Mouse (Mus musculus) forebrain, embryonic 12.5 days (tissue): Measurements from ENCODE around the gene Rgs12. TPM values are rescaled to one million over a fixed set of nuclear protein-coding genes. Genes with fewer than 3 reads are reported as not detected.

Experiments used
- ATAC-seq: fragments of 200-750 bp; cut with Nextera tagmentation; 2 replicates; pipeline ENCODE4 v1.8.0; 2017; ENCODE audit warnings: moderate TSS enrichment; ENCODE audit not compliant: low FRiP score
- H3K27ac ChIP-seq: fragments of 300-500 bp; sonication (generic); 2 replicates; pipeline ENCODE4 v1.5.1; 2016; ENCODE audit warnings: mild to moderate bottlenecking
- H3K27me3 ChIP-seq: fragments of 300-500 bp; sonication (generic); 2 replicates; pipeline ENCODE4 v1.6.1; 2016; ENCODE audit warnings: mild to moderate bottlenecking
- H3K36me3 ChIP-seq: fragments of 300-500 bp; sonication (generic); replicated peaks from 2 replicates; pipeline ENCODE4 v1.6.1; 2016; ENCODE audit warnings: mild to moderate bottlenecking
- H3K4me1 ChIP-seq: fragments of 300-500 bp; sonication (generic); 2 replicates; pipeline ENCODE4 v1.6.1; 2016
- H3K4me2 ChIP-seq: fragments of 300-500 bp; sonication (generic); 2 replicates; pipeline ENCODE4 v1.6.1; 2016; ENCODE audit warnings: mild to moderate bottlenecking, moderate library complexity
- H3K4me3 ChIP-seq: fragments of 300-500 bp; sonication (generic); replicated peaks from 2 replicates; pipeline ENCODE4 v1.5.1; 2016; ENCODE audit warnings: mild to moderate bottlenecking
- H3K9ac ChIP-seq: fragments of 300-500 bp; sonication (generic); 2 replicates; pipeline ENCODE4 v1.6.1; 2016; ENCODE audit warnings: mild to moderate bottlenecking
- H3K9me3 ChIP-seq: fragments of 300-500 bp; sonication (generic); 2 replicates; pipeline ENCODE4 v1.6.1; 2016
- WGBS: fragments of 180-500 bp; shearing (Covaris S2); methylation state at CpG from one replicate; pipeline ENCODE4 v1.1.7; 2016; 5-methylcytosine and 5-hydroxymethylcytosine counted together
- polyA plus RNA-seq: library from polyadenylated mRNA; unstranded; fragments of >200 nt; fragmentation: Nextera tagmentation; extraction: Ambion mirVana; gene quantifications from 2 replicates; pipeline ENCODE4 v1.2.1, GENCODE M21; 2016

Rgs12 gene
- polyA plus RNA-seq, 1 experiment from 2014 or later: 75.4 TPM

GRCm38 (mm10) chr5:34999281-34999680, 50.0 kb downstream of the Rgs12 start:
- H3K4me1 ChIP-seq: peaks cover 9% of the 10 kb centered on the region; the same call in 1 of the 2 replicates
- 86% methylated on average over 6 of the region's 6 CpGs for WGBS
- no peaks in the 10 kb centered on the region for H3K9me3 ChIP-seq
- peaks cover 5% of the 10 kb centered on the region for H3K36me3 ChIP-seq
- no peaks in the 10 kb centered on the region for H3K27me3 ChIP-seq
- H3K4me2 ChIP-seq: no peak overlapping the region
- no peak overlapping the region for H3K4me3 ChIP-seq
- no peak overlapping the region for H3K9ac ChIP-seq
- ATAC-seq: no peak
- H3K27ac ChIP-seq: 0 out of 2 replicates have a peak overlapping the region, but pooled peaks have one; percentile 25

GRCm38 (mm10) chr5:35000323-35000722, 51.1 kb downstream of the Rgs12 start:
- no peaks in the 10 kb centered on the region for H3K27me3 ChIP-seq
- H3K4me1 ChIP-seq: peaks cover 9% of the 10 kb centered on the region; the same call in 1 of the 2 replicates
- no peak for ATAC-seq
- H3K9me3 ChIP-seq: no peaks in the 10 kb centered on the region
- H3K4me3 ChIP-seq: no peak overlapping the region
- no peak overlapping the region for H3K27ac ChIP-seq
- no peak overlapping the region for H3K9ac ChIP-seq
- peaks cover 15% of the 10 kb centered on the region for H3K36me3 ChIP-seq
- H3K4me2 ChIP-seq: no peak overlapping the region

- H3K27ac ChIP-seq: no peak overlapping the region
- WGBS: 73% methylated on average over 3 of the region's 3 CpGs
- no peak overlapping the region for H3K4me2 ChIP-seq
- H3K9me3 ChIP-seq: no peaks in the 10 kb centered on the region
- ATAC-seq: no peak
- H3K4me1 ChIP-seq: peaks cover 9% of the 10 kb centered on the region; the same call in 1 of the 2 replicates
- no peaks in the 10 kb centered on the region for H3K27me3 ChIP-seq
- H3K36me3 ChIP-seq: peaks cover 22% of the 10 kb centered on the region
- H3K9ac ChIP-seq: no peak overlapping the region
- no peak overlapping the region for H3K4me3 ChIP-seq
These were observed 51.9 kb downstream of the Rgs12 start for GRCm38 (mm10) chr5:35001144-35001543.

- ATAC-seq: no peak
- WGBS: 91% methylated on average over 7 of the region's 7 CpGs
- 0 out of 2 replicates have a peak overlapping the region, but pooled peaks have one; percentile 6 for H3K27ac ChIP-seq
These were observed 54.4 kb downstream of the Rgs12 start for GRCm38 (mm10) chr5:35003611-35004162.

GRCm38 (mm10) chr5:35004769-35005168, 55.5 kb downstream of the Rgs12 start:
- Histone ChIP-seq H3K27ac (no peak overlapping the region), H3K4me1 (no peaks in the 10 kb centered on the region), H3K9ac (no peak overlapping the region), H3K9me3 (no peaks in the 10 kb centered on the region), H3K4me2 (no peak overlapping the region), H3K4me3 (no peak overlapping the region), H3K36me3 (peaks cover 22% of the 10 kb centered on the region), H3K27me3 (no peaks in the 10 kb centered on the region)
- WGBS: 96% methylated on average over 2 of the region's 2 CpGs
- ATAC-seq: no peak

More at GRCm38 (mm10) chr5:35003611-35004162, 54.4 kb downstream of the Rgs12 start:
- Histone ChIP-seq H3K9me3 (no peaks in the 10 kb centered on the region), H3K9ac (no peak overlapping the region), H3K4me1 (peaks cover 2% of the 10 kb centered on the region; the same call in 1 of the 2 replicates), H3K4me2 (no peak overlapping the region), H3K4me3 (no peak overlapping the region), H3K27me3 (no peaks in the 10 kb centered on the region), H3K36me3 (peaks cover 22% of the 10 kb centered on the region)

- Histone ChIP-seq H3K9ac (no peak overlapping the region), H3K4me1 (no peaks in the 10 kb centered on the region), H3K4me2 (no peak overlapping the region), H3K4me3 (no peak overlapping the region), H3K27ac (no peak overlapping the region), H3K27me3 (no peaks in the 10 kb centered on the region), H3K36me3 (peaks cover 22% of the 10 kb centered on the region), H3K9me3 (no peaks in the 10 kb centered on the region)
- 95% methylated on average over 3 of the region's 3 CpGs for WGBS
- no peak for ATAC-seq
These were observed 56.4 kb downstream of the Rgs12 start for GRCm38 (mm10) chr5:35005659-35006058.

- H3K9ac ChIP-seq: no peak overlapping the region
- ATAC-seq: no peak
- peaks cover 25% of the 10 kb centered on the region for H3K36me3 ChIP-seq
- H3K4me1 ChIP-seq: no peaks in the 10 kb centered on the region
- H3K27ac ChIP-seq: no peak overlapping the region
- no peak overlapping the region for H3K4me3 ChIP-seq
- H3K27me3 ChIP-seq: no peaks in the 10 kb centered on the region
- no peaks in the 10 kb centered on the region for H3K9me3 ChIP-seq
- WGBS: 90% methylated on average over 2 of the region's 2 CpGs
- no peak overlapping the region for H3K4me2 ChIP-seq
These were observed 57.4 kb downstream of the Rgs12 start for GRCm38 (mm10) chr5:35006599-35006998.

- WGBS: 97% methylated on average over 4 of the region's 4 CpGs
- H3K9ac ChIP-seq: no peak overlapping the region
- no peak for ATAC-seq
- no peak overlapping the region for H3K27ac ChIP-seq
- peaks cover 28% of the 10 kb centered on the region for H3K36me3 ChIP-seq
- no peak overlapping the region for H3K4me2 ChIP-seq
- H3K4me3 ChIP-seq: no peak overlapping the region
- H3K27me3 ChIP-seq: no peaks in the 10 kb centered on the region
- H3K4me1 ChIP-seq: peaks cover 8% of the 10 kb centered on the region
- H3K9me3 ChIP-seq: no peaks in the 10 kb centered on the region
These were observed 59.9 kb downstream of the Rgs12 start for GRCm38 (mm10) chr5:35009163-35009562.

GRCm38 (mm10) chr5:35010656-35011055, 61.4 kb downstream of the Rgs12 start:
- Histone ChIP-seq H3K9ac (no peak overlapping the region), H3K36me3 (peaks cover 16% of the 10 kb centered on the region), H3K4me3 (no peak overlapping the region), H3K27me3 (no peaks in the 10 kb centered on the region), H3K9me3 (no peaks in the 10 kb centered on the region), H3K4me1 (peaks cover 12% of the 10 kb centered on the region), H3K4me2 (no peak overlapping the region), H3K27ac (no peak overlapping the region)
- no peak for ATAC-seq
- 85% methylated on average over 5 of the region's 5 CpGs for WGBS

GRCm38 (mm10) chr5:35011156-35011923, 62.1 kb downstream of the Rgs12 start:
- Histone ChIP-seq H3K36me3 (peaks cover 12% of the 10 kb centered on the region), H3K4me2 (no peak overlapping the region), H3K27ac (no peak overlapping the region), H3K27me3 (no peaks in the 10 kb centered on the region), H3K4me3 (no peak overlapping the region), H3K9me3 (no peaks in the 10 kb centered on the region), H3K4me1 (peaks cover 12% of the 10 kb centered on the region), H3K9ac (no peak overlapping the region)
- over 99% methylated on average over 6 of the region's 6 CpGs for WGBS
- ATAC-seq: no peak

- no peak overlapping the region for H3K4me2 ChIP-seq
- no peak overlapping the region for H3K9ac ChIP-seq
- H3K36me3 ChIP-seq: peaks cover 21% of the 10 kb centered on the region
- no peak overlapping the region for H3K4me3 ChIP-seq
- no peaks in the 10 kb centered on the region for H3K9me3 ChIP-seq
- WGBS: 46% methylated on average over 6 of the region's 6 CpGs
- peaks cover 12% of the 10 kb centered on the region for H3K4me1 ChIP-seq
- peak overlapping the region; percentile 79 for H3K27ac ChIP-seq
- no peaks in the 10 kb centered on the region for H3K27me3 ChIP-seq
- ATAC-seq: peak; percentile 60; the same call in 1 of the 2 replicates
These were observed 64.8 kb downstream of the Rgs12 start for GRCm38 (mm10) chr5:35014036-35014435.

GRCm38 (mm10) chr5:35019673-35020300, 70.5 kb downstream of the Rgs12 start:
- 87% methylated on average over 9 of the region's 9 CpGs for WGBS
- ATAC-seq: no peak
- Histone ChIP-seq H3K4me2 (no peak overlapping the region), H3K4me3 (no peak overlapping the region), H3K4me1 (0 out of 2 replicates have a peak, but pooled peaks cover 2% of the 10 kb centered on the region), H3K36me3 (peaks cover 64% of the 10 kb centered on the region), H3K9me3 (no peaks in the 10 kb centered on the region), H3K9ac (no peak overlapping the region), H3K27ac (no peak overlapping the region), H3K27me3 (no peaks in the 10 kb centered on the region)
